Mouse (Mus musculus) embryonic facial prominence, embryonic 11.5 days (tissue): ENCODE measurements around the gene Fzd10. TPM values are rescaled to one million over a fixed set of nuclear protein-coding genes. Genes with fewer than 3 reads are reported as not detected.

Experiments
- ATAC-seq: fragments of 200-750 bp; cut with Nextera tagmentation; replicated peaks from 2 replicates; pipeline ENCODE4 v1.8.0; 2017; ENCODE audit warnings: low read depth; ENCODE audit not compliant: insufficient number of reproducible peaks, low FRiP score, low TSS enrichment
- DNase-seq: peaks from one replicate; pipeline ENCODE4 v3.0.0-alpha.2; 2015; ENCODE audit warnings: low spot score
- H3K27ac ChIP-seq: fragments of 300-500 bp; sonication (generic); replicated peaks from 2 replicates; pipeline ENCODE4 v1.5.1; 2014; ENCODE audit warnings: mild to moderate bottlenecking, low read depth, low read length, control low read depth
- H3K27me3 ChIP-seq: fragments of 300-500 bp; sonication (generic); 2 replicates; pipeline ENCODE4 v1.6.1; 2014; ENCODE audit warnings: mild to moderate bottlenecking, low read length, moderate library complexity, mixed read lengths; ENCODE audit not compliant: control insufficient read depth, insufficient read depth
- H3K36me3 ChIP-seq: fragments of 300-500 bp; sonication (generic); replicated peaks from 2 replicates; pipeline ENCODE4 v1.6.1; 2014; ENCODE audit warnings: low read depth, mild to moderate bottlenecking, low read length, moderate library complexity, mixed read lengths; ENCODE audit not compliant: control insufficient read depth, insufficient read depth
- H3K4me1 ChIP-seq: fragments of 300-500 bp; sonication (generic); 2 replicates; pipeline ENCODE4 v1.6.1; 2014; ENCODE audit warnings: low read length, mixed read lengths; ENCODE audit not compliant: control insufficient read depth, insufficient read depth
- H3K4me2 ChIP-seq: fragments of 300-500 bp; sonication (generic); 2 replicates; pipeline ENCODE4 v1.6.1; 2014; ENCODE audit warnings: low read depth, mild to moderate bottlenecking, control low read depth, low read length, moderate library complexity
- H3K4me3 ChIP-seq: fragments of 300-500 bp; sonication (generic); 2 replicates; pipeline ENCODE4 v1.5.1; 2014; ENCODE audit warnings: low read depth, low read length, control low read depth
- H3K9ac ChIP-seq: fragments of 300-500 bp; sonication (generic); replicated peaks from 2 replicates; pipeline ENCODE4 v1.6.1; 2014; ENCODE audit warnings: mild to moderate bottlenecking, control low read depth, low read length
- H3K9me3 ChIP-seq: fragments of 300-500 bp; sonication (generic); replicated peaks from 2 replicates; pipeline ENCODE4 v1.6.1; 2016; ENCODE audit warnings: mild to moderate bottlenecking, low read length, inconsistent platforms, mixed read lengths; ENCODE audit not compliant: control insufficient read depth
- WGBS: fragments of 180-500 bp; shearing (Covaris S2); extraction: QIAGEN DNeasy Blood & Tissue Kit; methylation state at CpG from one replicate; pipeline ENCODE4 v1.1.7; 2014; 5-methylcytosine and 5-hydroxymethylcytosine counted together
- polyA plus RNA-seq: library from polyadenylated mRNA; unstranded; fragments of >200 nt; fragmentation: Nextera tagmentation; extraction: Ambion mirVana; gene quantifications from 2 replicates; pipeline ENCODE4 v1.2.1, GENCODE M21; 2014

Fzd10 gene
- polyA plus RNA-seq, 1 experiment from 2014 or later: 5.6 TPM

DNA sequence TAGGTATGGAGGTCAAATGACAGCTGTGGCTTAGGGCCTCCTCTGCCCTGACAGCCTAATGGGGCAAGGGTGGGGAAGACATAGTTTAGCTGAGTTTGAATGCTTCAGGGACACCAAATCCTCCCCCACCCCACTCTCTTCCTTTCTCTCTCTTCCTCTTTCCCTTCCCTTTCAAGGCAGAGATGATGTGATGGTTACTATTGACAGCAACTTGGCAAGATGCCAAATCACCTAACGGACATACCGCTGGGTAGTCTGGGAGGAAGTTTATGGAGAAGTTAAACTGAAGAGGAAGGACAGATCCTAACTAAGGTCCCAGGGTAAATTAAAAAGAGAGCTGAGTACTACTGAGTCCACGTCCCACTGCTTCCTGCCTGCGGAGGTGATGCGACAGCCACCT, 29.8 kb upstream of the Fzd10 start:
- 80% methylated on average over 5 of the region's 5 CpGs for WGBS
- Histone ChIP-seq H3K36me3 (no peaks in the 10 kb centered on the region), H3K4me2 (no peak overlapping the region), H3K27me3 (no peaks in the 10 kb centered on the region), H3K27ac (no peak overlapping the region), H3K9ac (no peak overlapping the region), H3K4me3 (no peak overlapping the region), H3K9me3 (no peaks in the 10 kb centered on the region), H3K4me1 (no peaks in the 10 kb centered on the region; the same call in 1 of the 2 replicates)
- DNase-seq: no peak
- no peak for ATAC-seq

DNA sequence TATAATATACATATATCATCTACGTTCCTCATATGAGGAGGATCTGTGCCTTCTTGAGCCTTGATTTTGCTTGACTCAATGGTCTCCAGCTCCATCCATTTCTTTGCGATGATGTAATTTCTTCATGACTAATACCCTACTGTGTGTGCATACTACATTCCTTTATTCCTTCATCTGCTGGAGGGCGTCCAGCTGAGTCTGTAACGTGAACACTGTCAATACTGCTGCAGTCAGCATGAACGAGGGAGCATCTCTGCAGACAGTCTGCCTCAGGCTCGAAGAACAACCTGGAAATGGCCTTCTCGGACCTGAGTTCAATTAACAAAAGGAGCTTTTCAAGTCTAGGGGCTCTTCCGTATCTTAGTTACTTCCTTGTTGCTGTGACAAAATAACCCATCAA, 28.9 kb upstream of the Fzd10 start:
- Histone ChIP-seq H3K4me2 (no peak overlapping the region), H3K4me1 (no peaks in the 10 kb centered on the region; the same call in 1 of the 2 replicates)
- no peak for ATAC-seq

GRCm38 (mm10) chr5:128575997-128576579, 24.6 kb upstream of the Fzd10 start:
- Histone ChIP-seq H3K9ac (no peak overlapping the region), H3K4me1 (no peaks in the 10 kb centered on the region; the same call in 1 of the 2 replicates), H3K27me3 (no peaks in the 10 kb centered on the region), H3K4me2 (no peak overlapping the region), H3K36me3 (no peaks in the 10 kb centered on the region), H3K9me3 (no peaks in the 10 kb centered on the region), H3K27ac (no peak overlapping the region), H3K4me3 (no peak overlapping the region)
- ATAC-seq (no peak), DNase-seq (no peak)
- WGBS: 79% methylated on average over 9 of the region's 9 CpGs

More for the DNA sequence above, 28.9 kb upstream of the Fzd10 start:
- no peaks in the 10 kb centered on the region for H3K27me3 ChIP-seq
- no peak for DNase-seq
- H3K4me3 ChIP-seq: no peak overlapping the region
- no peak overlapping the region for H3K9ac ChIP-seq
- H3K36me3 ChIP-seq: no peaks in the 10 kb centered on the region
- H3K27ac ChIP-seq: no peak overlapping the region
- no peaks in the 10 kb centered on the region for H3K9me3 ChIP-seq
- 67% methylated on average over 8 of the region's 8 CpGs for WGBS

GRCm38 (mm10) chr5:128579047-128579650, 21.5 kb upstream of the Fzd10 start:
- no peak overlapping the region for H3K27ac ChIP-seq
- H3K4me3 ChIP-seq: no peak overlapping the region
- no peaks in the 10 kb centered on the region for H3K27me3 ChIP-seq

GRCm38 (mm10) chr5:128580931-128581330, 19.7 kb upstream of the Fzd10 start:
- Histone ChIP-seq H3K4me3 (no peak overlapping the region), H3K9ac (no peak overlapping the region), H3K36me3 (no peaks in the 10 kb centered on the region), H3K9me3 (no peaks in the 10 kb centered on the region), H3K27ac (no peak overlapping the region), H3K4me2 (no peak overlapping the region), H3K4me1 (peaks cover 3% of the 10 kb centered on the region; the same call in 1 of the 2 replicates), H3K27me3 (no peaks in the 10 kb centered on the region)
- no peak for DNase-seq
- no peak for ATAC-seq
- 65% methylated on average over 4 of the region's 4 CpGs for WGBS

More at GRCm38 (mm10) chr5:128579047-128579650, 21.5 kb upstream of the Fzd10 start:
- H3K36me3 ChIP-seq: no peaks in the 10 kb centered on the region
- no peak for ATAC-seq
- no peaks in the 10 kb centered on the region for H3K9me3 ChIP-seq
- WGBS: 26% methylated on average over 9 of the region's 9 CpGs
- no peak overlapping the region for H3K9ac ChIP-seq
- DNase-seq: no peak
- H3K4me1 ChIP-seq: peaks cover 3% of the 10 kb centered on the region; the same call in 1 of the 2 replicates
- no peak overlapping the region for H3K4me2 ChIP-seq

DNA sequence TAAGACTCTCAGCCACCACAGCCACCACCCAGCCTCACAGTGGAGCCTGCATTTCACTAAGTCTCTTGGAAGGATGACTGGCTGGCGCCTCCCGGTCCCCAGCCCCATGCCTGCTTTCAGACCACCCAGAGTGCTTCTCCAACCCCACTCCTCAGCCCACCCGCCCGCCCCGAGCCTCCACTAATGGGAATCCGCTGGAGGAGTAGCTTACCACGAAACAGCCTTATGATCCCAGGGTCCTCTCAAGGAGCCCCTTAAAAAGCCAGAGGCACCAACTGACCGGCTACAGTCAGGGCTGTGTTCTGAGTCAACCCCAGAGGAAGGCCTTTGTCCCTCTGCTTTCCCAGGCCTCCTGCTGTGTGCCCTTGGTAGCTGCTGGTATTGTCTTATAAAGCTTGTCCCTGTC, 19.1 kb upstream of the Fzd10 start:
- Histone ChIP-seq H3K4me3 (no peak overlapping the region), H3K27me3 (no peaks in the 10 kb centered on the region), H3K9me3 (no peaks in the 10 kb centered on the region), H3K4me1 (peaks cover 3% of the 10 kb centered on the region; the same call in 1 of the 2 replicates), H3K27ac (no peak overlapping the region), H3K9ac (no peak overlapping the region), H3K36me3 (no peaks in the 10 kb centered on the region), H3K4me2 (no peak overlapping the region)
- ATAC-seq (peak; percentile 79), DNase-seq (peak; percentile 43)
- WGBS: 8% methylated on average over 8 of the region's 8 CpGs

DNA sequence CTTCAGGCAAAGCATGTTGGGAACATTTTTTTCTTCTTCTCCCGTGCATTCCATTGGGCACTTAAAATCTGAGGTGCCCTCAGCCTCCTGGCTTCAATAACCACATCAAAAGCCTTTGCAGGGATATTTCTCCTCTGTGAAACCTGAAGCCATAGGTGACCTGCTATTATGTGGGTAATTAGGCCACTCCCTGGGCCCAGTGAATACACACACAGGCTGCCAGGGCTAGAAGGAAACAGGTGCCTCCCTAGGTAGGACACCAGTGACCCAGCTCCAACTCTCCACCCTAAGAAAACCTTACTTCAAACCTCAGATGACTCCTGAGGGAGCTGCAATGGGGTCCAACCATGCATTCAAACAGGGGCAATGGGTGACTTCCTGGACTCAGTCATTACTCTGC, 11.4 kb upstream of the Fzd10 start:
- H3K4me2 ChIP-seq: no peak overlapping the region
- no peaks in the 10 kb centered on the region for H3K27me3 ChIP-seq
- no peak overlapping the region for H3K9ac ChIP-seq
- H3K4me1 ChIP-seq: no peaks in the 10 kb centered on the region
- ATAC-seq (no peak), DNase-seq (no peak)
- no peak overlapping the region for H3K27ac ChIP-seq
- 55% methylated on average over 1 of the region's 1 CpGs for WGBS
- H3K9me3 ChIP-seq: no peaks in the 10 kb centered on the region
- no peaks in the 10 kb centered on the region for H3K36me3 ChIP-seq
- H3K4me3 ChIP-seq: no peak overlapping the region

DNA sequence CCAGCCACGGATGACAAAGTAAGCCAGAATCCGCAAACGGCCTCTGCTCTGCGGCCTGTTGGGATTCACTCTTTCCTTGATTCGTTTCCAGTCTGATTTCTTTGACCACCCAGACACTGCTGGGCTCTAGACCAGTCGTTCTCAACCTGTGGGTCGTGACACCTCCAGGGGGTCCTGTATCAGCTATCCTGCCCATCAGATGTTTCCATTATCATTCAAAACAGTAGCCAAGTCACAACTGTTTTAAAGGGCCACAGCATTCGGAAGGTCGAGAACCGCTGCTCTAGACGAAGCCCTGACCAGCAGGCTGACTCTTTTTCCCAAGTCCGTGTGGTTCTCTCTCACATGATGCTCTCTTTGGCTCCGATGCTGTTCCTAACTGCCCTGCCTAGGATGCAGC, 7.2 kb upstream of the Fzd10 start:
- no peak for DNase-seq
- H3K27me3 ChIP-seq: no peaks in the 10 kb centered on the region
- no peak overlapping the region for H3K27ac ChIP-seq
- H3K4me2 ChIP-seq: no peak overlapping the region
- no peak for ATAC-seq
- no peaks in the 10 kb centered on the region for H3K36me3 ChIP-seq
- 83% methylated on average over 13 of the region's 13 CpGs for WGBS
- no peak overlapping the region for H3K9ac ChIP-seq
- no peaks in the 10 kb centered on the region for H3K4me1 ChIP-seq
- H3K4me3 ChIP-seq: no peak overlapping the region
- no peaks in the 10 kb centered on the region for H3K9me3 ChIP-seq
